Mouse (Mus musculus): Measurements from ENCODE around the gene Mapk6. TPM values are rescaled to one million over a fixed set of nuclear protein-coding genes. Genes with fewer than 3 reads are reported as not detected.
"Not testable (repeated sequence)": the region's sequence is repeated elsewhere in the genome, so short reads cannot be mapped to it uniquely, and the experiment has no call there.

The Mapk6 gene
- polyA plus RNA-seq, 1 experiment from 2014 or later: 36.5 TPM

DNA sequence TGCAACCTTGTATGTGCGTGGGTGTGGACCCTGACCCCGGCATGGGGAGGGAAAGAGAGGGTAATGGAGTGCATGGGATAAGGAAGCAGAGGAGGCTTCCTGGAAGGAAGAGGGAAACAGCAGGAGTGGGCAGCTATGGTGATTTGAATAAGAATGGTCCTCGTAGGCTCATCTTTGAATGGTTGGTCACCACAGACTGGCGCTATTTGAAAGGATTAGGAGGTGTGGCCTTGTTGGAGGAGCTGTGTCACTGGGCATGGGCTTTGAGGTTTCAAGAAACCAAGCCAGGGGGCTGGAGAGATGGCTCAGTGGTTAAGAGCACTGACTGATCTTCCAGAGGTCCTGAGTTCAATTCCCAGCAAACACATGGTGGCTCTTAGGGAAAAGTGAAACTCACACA, 44.6 kb downstream of the Mapk6 start:
- no peak overlapping the region for H3K27ac ChIP-seq
- ATAC-seq: no peak
- 70% methylated on average over 4 of the region's 4 CpGs for WGBS (ENCODE audit: insufficient replicate concordance)

DNA sequence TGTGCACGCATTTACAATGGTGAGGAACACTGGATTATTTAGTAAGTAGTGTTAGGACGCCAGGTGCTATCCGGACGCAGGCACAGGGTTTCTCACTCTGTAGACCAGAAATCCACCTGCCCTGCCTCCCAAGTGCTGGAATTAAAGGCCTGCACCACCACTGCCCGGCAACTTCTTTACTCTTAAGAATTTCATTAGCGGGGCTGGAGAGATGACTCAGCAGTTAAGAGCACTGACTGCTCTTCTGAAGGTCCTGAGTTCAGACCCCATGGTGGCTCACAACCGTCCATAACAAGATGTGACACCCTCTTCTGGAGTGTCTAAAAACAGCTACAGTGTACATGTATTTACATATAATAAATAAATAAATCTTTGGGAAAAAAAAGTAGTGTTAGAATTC, 46.1 kb downstream of the Mapk6 start:
- H3K4me2 ChIP-seq; H3K27me3 ChIP-seq (replicated peaks); H3K4me3 ChIP-seq; H3K4me1 ChIP-seq; ATAC-seq; H3K9ac ChIP-seq; H3K27ac ChIP-seq; H3K9me3 ChIP-seq (replicated peaks); H3K36me3 ChIP-seq: not testable (repeated sequence)
- 53% methylated on average over 7 of the region's 7 CpGs for WGBS (ENCODE audit: insufficient replicate concordance)

More for the DNA sequence above, 44.6 kb downstream of the Mapk6 start:
- Histone ChIP-seq H3K9ac (no peak overlapping the region), H3K36me3 (no peaks in the 10 kb centered on the region), H3K4me1 (no peaks in the 10 kb centered on the region), H3K4me2 (no peak overlapping the region), H3K27me3 (replicated peaks) (no peaks in the 10 kb centered on the region), H3K4me3 (no peak overlapping the region), H3K9me3 (replicated peaks) (no peaks in the 10 kb centered on the region)

DNA sequence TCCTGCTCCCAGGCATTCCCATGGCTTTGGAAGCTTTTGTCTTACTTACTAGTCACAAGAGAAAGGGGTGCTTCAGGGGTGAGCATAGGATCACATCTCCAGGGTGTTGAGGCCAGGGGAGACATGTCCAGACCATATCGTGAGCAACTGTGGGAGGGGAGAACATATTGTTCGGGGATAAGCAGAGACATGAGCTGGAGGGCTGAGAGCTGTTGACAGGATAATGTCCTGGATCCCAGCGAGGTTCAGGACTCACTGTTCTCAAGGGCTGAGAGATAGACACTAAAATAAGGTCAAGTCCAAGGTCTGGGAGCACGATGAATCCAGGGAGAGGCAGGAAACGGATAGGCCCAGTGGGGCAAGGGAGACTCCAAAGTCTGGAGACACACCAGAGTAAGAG, 46.8 kb downstream of the Mapk6 start:
- Histone ChIP-seq H3K4me2 (no peak overlapping the region), H3K27ac (no peak overlapping the region), H3K9ac (no peak overlapping the region), H3K27me3 (replicated peaks) (no peaks in the 10 kb centered on the region), H3K4me1 (no peaks in the 10 kb centered on the region), H3K9me3 (replicated peaks) (no peaks in the 10 kb centered on the region), H3K36me3 (no peaks in the 10 kb centered on the region), H3K4me3 (no peak overlapping the region)
- no peak for ATAC-seq
- WGBS (ENCODE audit: insufficient replicate concordance): 68% methylated on average over 5 of the region's 5 CpGs

DNA sequence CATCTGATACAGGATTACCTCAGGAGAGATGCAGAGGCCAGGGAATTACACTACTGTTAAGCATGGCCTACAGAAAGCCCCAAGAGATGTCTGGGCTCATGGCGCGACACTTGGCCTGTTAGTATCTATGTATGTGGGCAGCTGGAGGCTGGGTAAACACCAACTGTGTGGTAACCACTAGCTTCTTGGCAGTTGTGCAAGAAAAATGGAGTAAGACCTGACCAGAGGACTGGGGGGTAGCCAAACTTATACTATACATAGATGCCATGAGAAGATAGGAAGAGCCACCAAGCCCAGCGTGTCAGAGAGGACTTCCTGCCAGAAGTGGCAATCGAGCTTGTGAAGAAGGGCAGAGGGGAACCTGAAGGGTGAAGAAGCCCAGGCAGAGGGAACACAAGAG, 47.6 kb downstream of the Mapk6 start:
- Histone ChIP-seq H3K27ac (no peak overlapping the region), H3K4me2 (no peak overlapping the region), H3K27me3 (replicated peaks) (no peaks in the 10 kb centered on the region), H3K4me3 (no peak overlapping the region), H3K36me3 (no peaks in the 10 kb centered on the region), H3K9ac (no peak overlapping the region), H3K9me3 (replicated peaks) (no peaks in the 10 kb centered on the region), H3K4me1 (no peaks in the 10 kb centered on the region; the same call in 1 of the 2 replicates)
- WGBS (ENCODE audit: insufficient replicate concordance): 59% methylated on average over 4 of the region's 4 CpGs
- no peak for ATAC-seq

DNA sequence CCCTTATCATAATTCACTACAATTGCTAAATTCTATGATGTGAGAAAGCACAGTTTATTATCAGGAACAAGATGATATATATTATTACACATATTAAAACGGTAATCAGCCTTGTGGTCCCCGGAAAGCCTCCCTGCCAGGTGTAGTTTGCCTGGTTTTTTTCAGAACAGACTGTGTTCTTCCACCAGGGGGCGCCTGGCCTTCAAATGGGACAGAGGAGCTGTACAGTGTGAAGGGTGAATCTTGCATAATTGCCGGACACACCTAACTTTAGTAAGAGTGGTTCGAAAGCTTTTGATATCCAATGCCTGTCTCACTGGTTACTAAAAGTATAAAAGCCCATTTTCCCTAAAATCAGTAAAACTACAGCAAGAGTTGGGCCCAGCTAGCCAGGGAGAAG, 48.1 kb downstream of the Mapk6 start:
- ATAC-seq: peak; percentile 48; the same call in 1 of the 2 replicates
- H3K27me3 ChIP-seq (replicated peaks): no peaks in the 10 kb centered on the region
- H3K9me3 ChIP-seq (replicated peaks): no peaks in the 10 kb centered on the region
- H3K9ac ChIP-seq: no peak overlapping the region
- H3K4me1 ChIP-seq: no peaks in the 10 kb centered on the region; the same call in 1 of the 2 replicates
- WGBS (ENCODE audit: insufficient replicate concordance): 22% methylated on average over 5 of the region's 5 CpGs
- no peak overlapping the region for H3K4me3 ChIP-seq
- no peak overlapping the region for H3K4me2 ChIP-seq
- H3K36me3 ChIP-seq: no peaks in the 10 kb centered on the region
- H3K27ac ChIP-seq: no peak overlapping the region

DNA sequence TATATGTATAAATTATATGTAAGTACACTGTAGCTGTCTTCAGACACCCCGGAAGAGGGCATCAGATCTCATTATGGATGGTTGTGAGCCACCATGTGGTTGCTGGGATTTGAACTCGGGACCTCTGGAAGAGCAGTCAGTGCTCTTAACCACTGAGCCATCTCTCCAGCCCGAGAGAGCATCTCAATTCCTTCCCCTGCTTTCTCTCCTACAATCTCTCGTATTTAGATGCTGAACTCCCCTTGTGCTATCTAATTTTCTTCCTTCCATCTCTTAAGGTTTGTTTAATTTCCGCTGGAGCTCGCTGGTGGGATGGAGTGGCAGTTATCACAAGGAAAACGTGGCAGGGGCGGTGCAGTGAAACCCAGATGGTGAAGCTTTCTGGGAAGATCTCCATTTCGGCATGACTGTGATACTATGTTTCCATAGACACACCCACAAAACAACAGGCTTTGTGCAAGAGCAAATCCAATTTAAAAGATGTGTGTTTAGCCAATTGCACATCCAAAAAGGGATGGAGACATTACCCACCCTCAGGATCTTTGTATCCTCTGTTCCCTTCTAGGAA, 52.6 kb downstream of the Mapk6 start:
- ATAC-seq: no peak
- Histone ChIP-seq H3K9me3 (replicated peaks) (no peaks in the 10 kb centered on the region), H3K9ac (no peak overlapping the region), H3K4me2 (no peak overlapping the region), H3K27ac (no peak overlapping the region), H3K4me1 (no peaks in the 10 kb centered on the region; the same call in 1 of the 2 replicates), H3K4me3 (no peak overlapping the region), H3K27me3 (replicated peaks) (no peaks in the 10 kb centered on the region), H3K36me3 (no peaks in the 10 kb centered on the region)
- 44% methylated on average over 9 of the region's 9 CpGs for WGBS (ENCODE audit: insufficient replicate concordance)

DNA sequence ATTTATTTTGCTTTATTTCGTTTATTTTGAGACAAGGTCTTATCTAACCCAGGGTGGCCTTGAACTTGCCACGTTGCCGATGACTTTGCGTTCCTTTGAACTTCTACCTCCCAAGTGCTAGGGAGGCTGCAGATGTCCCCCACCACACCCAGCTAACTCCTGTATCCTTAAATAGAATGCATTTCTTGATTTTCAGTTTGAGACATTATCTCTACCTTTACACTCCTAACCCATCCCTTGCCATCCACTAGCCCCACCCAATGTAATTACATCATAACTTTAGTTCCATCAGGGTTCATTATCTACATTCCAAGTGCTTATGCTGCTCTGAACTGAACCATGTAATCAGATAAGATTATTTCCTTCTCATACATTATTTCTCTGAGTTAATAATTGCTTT, 54.0 kb downstream of the Mapk6 start:
- Histone ChIP-seq H3K4me1 (no peaks in the 10 kb centered on the region; the same call in 1 of the 2 replicates), H3K36me3 (no peaks in the 10 kb centered on the region), H3K27me3 (replicated peaks) (no peaks in the 10 kb centered on the region), H3K27ac (no peak overlapping the region), H3K9me3 (replicated peaks) (no peaks in the 10 kb centered on the region), H3K4me3 (no peak overlapping the region), H3K9ac (no peak overlapping the region), H3K4me2 (no peak overlapping the region)
- peak; percentile 69 for ATAC-seq
- 41% methylated on average over 4 of the region's 4 CpGs for WGBS (ENCODE audit: insufficient replicate concordance)

DNA sequence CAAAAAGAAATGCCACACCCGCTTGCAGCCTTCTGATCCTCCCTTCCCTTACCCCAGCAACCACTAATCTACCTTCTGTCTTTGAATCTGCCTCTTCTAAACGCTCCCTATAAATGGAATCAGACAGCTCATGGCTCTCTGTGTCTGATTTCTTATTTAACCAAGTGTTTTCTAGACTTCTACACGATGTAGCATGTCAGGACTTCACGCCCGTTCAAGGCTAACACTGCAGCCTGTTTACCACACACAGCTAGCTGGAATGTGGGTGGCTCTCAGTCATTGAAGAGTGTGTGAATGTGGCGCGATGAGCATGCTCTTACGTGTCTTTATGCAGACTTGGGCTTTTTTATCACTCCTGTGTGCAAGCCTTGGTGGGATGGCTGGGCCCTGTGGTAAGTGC, 56.7 kb downstream of the Mapk6 start:
- H3K9ac ChIP-seq: no peak overlapping the region
- no peak overlapping the region for H3K4me2 ChIP-seq
- no peaks in the 10 kb centered on the region for H3K27me3 ChIP-seq (replicated peaks)
- no peaks in the 10 kb centered on the region for H3K36me3 ChIP-seq
- no peaks in the 10 kb centered on the region for H3K9me3 ChIP-seq (replicated peaks)
- no peak for ATAC-seq
- no peak overlapping the region for H3K27ac ChIP-seq
- 66% methylated on average over 8 of the region's 8 CpGs for WGBS (ENCODE audit: insufficient replicate concordance)
- H3K4me1 ChIP-seq: no peaks in the 10 kb centered on the region; the same call in 1 of the 2 replicates
- H3K4me3 ChIP-seq: no peak overlapping the region

DNA sequence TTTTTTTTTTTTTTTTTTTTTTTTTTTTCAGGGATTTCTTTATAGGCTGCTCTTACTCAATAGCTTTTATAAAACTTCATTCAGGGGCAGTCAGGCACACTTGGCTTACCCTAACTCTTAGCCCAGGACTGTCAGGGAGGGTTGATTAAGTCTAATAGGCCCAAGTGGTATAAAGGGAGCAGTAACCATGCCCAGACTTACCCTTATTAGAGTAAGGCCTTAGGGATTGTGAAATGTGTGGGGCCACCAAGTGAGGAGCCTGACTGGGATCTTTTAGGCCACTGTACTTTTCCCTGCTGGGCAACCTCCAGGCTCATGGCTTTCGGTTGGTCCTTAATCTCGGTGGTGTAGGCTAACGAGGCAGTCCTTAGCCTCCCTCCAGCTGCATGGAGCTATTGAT, 61.2 kb downstream of the Mapk6 start:
- Histone ChIP-seq H3K4me3 (no peak overlapping the region), H3K36me3 (no peaks in the 10 kb centered on the region), H3K4me2 (no peak overlapping the region), H3K4me1 (no peaks in the 10 kb centered on the region), H3K9ac (no peak overlapping the region), H3K27ac (no peak overlapping the region), H3K27me3 (replicated peaks) (no peaks in the 10 kb centered on the region), H3K9me3 (replicated peaks) (no peaks in the 10 kb centered on the region)
- 52% methylated on average over 3 of the region's 3 CpGs for WGBS (ENCODE audit: insufficient replicate concordance)
- no peak for ATAC-seq

DNA sequence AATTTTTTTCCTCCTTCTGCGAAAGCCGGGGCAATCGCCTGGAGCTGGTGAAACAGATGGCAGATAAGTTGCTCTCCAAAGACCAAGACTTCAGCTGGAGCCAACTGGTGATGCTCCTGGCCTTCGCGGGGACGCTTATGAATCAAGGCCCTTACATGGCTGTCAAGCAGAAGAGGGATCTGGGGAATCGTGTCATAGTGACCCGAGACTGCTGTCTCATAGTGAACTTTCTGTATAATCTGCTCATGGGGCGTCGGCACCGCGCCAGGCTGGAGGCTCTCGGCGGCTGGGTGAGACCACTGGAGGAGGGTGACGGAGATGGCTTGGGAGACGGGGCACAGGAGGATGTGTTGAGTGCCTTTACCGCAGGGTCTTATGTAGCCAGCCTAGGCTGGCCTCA, 61.7 kb downstream of the Mapk6 start:
- Histone ChIP-seq H3K4me2 (no peak overlapping the region), H3K36me3 (no peaks in the 10 kb centered on the region), H3K27ac (no peak overlapping the region), H3K9ac (no peak overlapping the region), H3K4me3 (no peak overlapping the region), H3K4me1 (no peaks in the 10 kb centered on the region), H3K27me3 (replicated peaks) (no peaks in the 10 kb centered on the region), H3K9me3 (replicated peaks) (no peaks in the 10 kb centered on the region)
- WGBS (ENCODE audit: insufficient replicate concordance): 81% methylated on average over 17 of the region's 17 CpGs
- ATAC-seq: no peak

DNA sequence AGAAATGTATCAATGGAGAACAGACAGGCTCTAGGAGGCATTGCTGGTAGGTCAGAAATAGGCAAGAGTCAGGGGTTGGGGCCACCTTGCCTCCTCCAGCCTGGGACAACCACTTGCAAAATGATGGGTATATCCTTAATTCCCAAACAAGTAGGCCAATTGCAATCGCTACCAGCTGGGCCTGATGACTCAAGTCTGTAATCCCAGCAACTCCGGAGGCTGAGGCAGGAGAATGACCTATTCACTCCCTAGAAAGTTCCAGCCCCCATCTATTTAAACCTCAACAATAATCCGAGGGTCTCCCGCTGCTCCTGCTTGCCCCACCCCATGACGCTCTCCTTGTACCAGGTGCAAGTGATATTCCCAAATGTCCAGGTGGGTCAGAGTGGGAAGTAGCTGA, 62.3 kb downstream of the Mapk6 start, which contains the start of gene Bcl2l10:
TSS of gene Bcl2l10 (plus strand) at position 301 of the 400 bp plus-strand sequence.
- H3K36me3 ChIP-seq: no peaks in the 10 kb centered on the region
- H3K27me3 ChIP-seq (replicated peaks): no peaks in the 10 kb centered on the region
- 84% methylated on average over 5 of the region's 5 CpGs for WGBS (ENCODE audit: insufficient replicate concordance)
- no peak within 1 kb of the TSS for H3K9ac ChIP-seq
- H3K4me1 ChIP-seq: no peaks in the 10 kb centered on the region
- H3K9me3 ChIP-seq (replicated peaks): no peaks in the 10 kb centered on the region
- no peak within 1 kb of the TSS for H3K4me3 ChIP-seq
- H3K27ac ChIP-seq: no peak within 1 kb of the TSS
- ATAC-seq: no peak
- no peak within 1 kb of the TSS for H3K4me2 ChIP-seq

DNA sequence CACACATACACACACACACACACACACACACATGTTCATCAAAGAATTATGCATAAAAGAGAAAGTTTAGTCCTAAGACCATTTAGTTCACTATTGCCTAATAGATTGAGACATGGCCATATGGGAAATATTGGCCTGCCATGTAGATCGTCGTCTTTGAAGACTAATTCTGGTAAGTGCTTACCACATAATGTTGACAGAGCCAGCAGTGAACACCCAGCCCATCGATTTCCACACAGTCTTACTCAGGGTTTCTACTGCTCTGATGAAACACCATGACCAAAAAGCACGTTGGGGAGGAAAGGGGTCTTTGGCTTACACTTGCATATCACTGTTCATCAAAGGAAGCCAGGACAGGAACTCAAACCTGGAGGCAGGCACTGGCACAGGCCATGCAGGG, 67.4 kb downstream of the Mapk6 start:
- H3K27ac ChIP-seq: no peak overlapping the region
- H3K4me1 ChIP-seq: no peaks in the 10 kb centered on the region
- H3K4me2 ChIP-seq: no peak overlapping the region
- H3K9me3 ChIP-seq (replicated peaks): no peaks in the 10 kb centered on the region
- H3K27me3 ChIP-seq (replicated peaks): no peaks in the 10 kb centered on the region
- H3K9ac ChIP-seq: no peak overlapping the region
- H3K36me3 ChIP-seq: no peaks in the 10 kb centered on the region
- no peak for ATAC-seq
- WGBS (ENCODE audit: insufficient replicate concordance): 63% methylated on average over 4 of the region's 4 CpGs
- no peak overlapping the region for H3K4me3 ChIP-seq

DNA sequence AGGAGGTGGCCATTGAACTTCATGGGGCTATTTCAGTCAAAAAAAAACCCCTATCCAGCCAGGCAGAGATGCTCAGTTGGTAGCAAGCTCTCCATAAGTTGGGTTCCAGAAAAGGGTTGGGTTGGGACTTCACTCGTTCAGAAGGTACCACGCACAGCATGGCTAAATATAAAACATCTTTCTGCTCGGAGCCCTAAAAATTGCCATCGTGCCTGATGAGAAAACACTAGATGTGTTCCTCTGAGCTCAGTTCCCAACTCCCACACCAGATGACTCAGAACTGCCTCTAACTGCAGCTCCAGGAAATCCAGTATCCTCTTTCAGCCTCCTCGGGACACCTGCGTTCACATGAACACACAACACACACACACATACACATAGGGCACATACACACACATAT, 71.8 kb downstream of the Mapk6 start:
- Histone ChIP-seq H3K27ac (no peak overlapping the region), H3K9me3 (replicated peaks) (no peaks in the 10 kb centered on the region), H3K4me1 (no peaks in the 10 kb centered on the region), H3K27me3 (replicated peaks) (no peaks in the 10 kb centered on the region), H3K4me3 (no peak overlapping the region), H3K36me3 (no peaks in the 10 kb centered on the region), H3K9ac (no peak overlapping the region), H3K4me2 (no peak overlapping the region)
- ATAC-seq: no peak
- WGBS (ENCODE audit: insufficient replicate concordance): 76% methylated on average over 6 of the region's 6 CpGs

All from liver, embryonic 12.5 days (tissue).